Mouse (Mus musculus): ENCODE data around the gene Tle2.

Tle2 gene

GRCm38 (mm10) chr10:81572133-81572671 is 2.2 kb upstream of the Tle2 start:
- intact Hi-C loops (cut with DNase I): no loop called here

GRCm38 (mm10) chr10:81572975-81573374 is 1.4 kb upstream of the Tle2 start:
- intact Hi-C loops (cut with DNase I): no loop called here

- intact Hi-C loops (cut with DNase I): no loop called here
Observed at GRCm38 (mm10) chr10:81575208-81575631, 859 bp downstream of the Tle2 start.

- intact Hi-C loops (cut with DNase I): no loop called here
Observed at GRCm38 (mm10) chr10:81575695-81576094, 1.3 kb downstream of the Tle2 start.

- intact Hi-C loops (cut with DNase I): no loop called here
Observed at GRCm38 (mm10) chr10:81579967-81580366, 5.6 kb downstream of the Tle2 start.

- intact Hi-C loops (cut with DNase I): no loop called here
Observed at GRCm38 (mm10) chr10:81580441-81581070, 6.2 kb downstream of the Tle2 start.

- intact Hi-C loops (cut with DNase I): no loop called here
Observed at GRCm38 (mm10) chr10:81583347-81583746, 9.0 kb downstream of the Tle2 start.

- intact Hi-C loops (cut with DNase I): no loop called here
Observed at GRCm38 (mm10) chr10:81588739-81589138, 14.4 kb downstream of the Tle2 start.

- intact Hi-C loops (cut with DNase I): no loop called here
Observed at GRCm38 (mm10) chr10:81591846-81592245, 17.5 kb downstream of the Tle2 start.

GRCm38 (mm10) chr10:81592631-81593030 is 18.3 kb downstream of the Tle2 start:
- intact Hi-C loops (cut with DNase I): no loop called here

GRCm38 (mm10) chr10:81593223-81593622 is 18.9 kb downstream of the Tle2 start:
- intact Hi-C loops (cut with DNase I): no loop called here

GRCm38 (mm10) chr10:81593935-81594334 is 19.6 kb downstream of the Tle2 start:
- intact Hi-C loops (cut with DNase I): no loop called here

GRCm38 (mm10) chr10:81595599-81595998 is 21.2 kb downstream of the Tle2 start:
- intact Hi-C loops (cut with DNase I): no loop called here

GRCm38 (mm10) chr10:81596611-81597010 is 22.2 kb downstream of the Tle2 start:
- intact Hi-C loops (cut with DNase I): no loop called here

GRCm38 (mm10) chr10:81597137-81597950 is 23.0 kb downstream of the Tle2 start:
- intact Hi-C loops (cut with DNase I): no loop called here

GRCm38 (mm10) chr10:81598342-81598741 is 24.0 kb downstream of the Tle2 start:
- intact Hi-C loops (cut with DNase I): no loop called here

GRCm38 (mm10) chr10:81598871-81599270 is 24.5 kb downstream of the Tle2 start:
- intact Hi-C loops (cut with DNase I): no loop called here

- intact Hi-C loops (cut with DNase I): no loop called here
Observed at GRCm38 (mm10) chr10:81599630-81600029, 25.3 kb downstream of the Tle2 start.

GRCm38 (mm10) chr10:81600096-81600495 is 25.7 kb downstream of the Tle2 start:
- intact Hi-C loops (cut with DNase I): no loop called here

- intact Hi-C loops (cut with DNase I): no loop called here
Observed at GRCm38 (mm10) chr10:81600738-81601203, 26.4 kb downstream of the Tle2 start, which contains the start of gene Tle6. Gene Tle6 (minus strand): TSS chr10:81601073.

GRCm38 (mm10) chr10:81601396-81601905 is 27.1 kb downstream of the Tle2 start:
- intact Hi-C loops (cut with DNase I): no loop called here

GRCm38 (mm10) chr10:81602741-81603151 is 28.4 kb downstream of the Tle2 start:
- intact Hi-C loops (cut with DNase I): no loop called here

All from adrenal gland (tissue).